Mouse (Mus musculus) bone marrow, adult 2 months (tissue): Measurements from ENCODE around the gene Zfp689. TPM values are rescaled to one million over a fixed set of nuclear protein-coding genes. Genes with fewer than 3 reads are reported as not detected.
A peak's percentile ranks its signal among the peaks of the same experiment; 100 is the strongest.

Source experiments
- H3K27ac ChIP-seq: fragments of 200-500 bp; 2 replicates; pipeline ENCODE4 v1.5.1; 2012; ENCODE audit warnings: low read depth, mild to moderate bottlenecking, control low read depth, inconsistent platforms, low read length; ENCODE audit not compliant: control insufficient read depth, poor library complexity, insufficient read depth
- H3K4me1 ChIP-seq: fragments of 200-500 bp; 2 replicates; pipeline ENCODE4 v1.6.1; 2011; ENCODE audit warnings: low read length; ENCODE audit not compliant: control insufficient read depth, insufficient read depth
- H3K4me3 ChIP-seq: fragments of 200-500 bp; replicated peaks from 2 replicates; pipeline ENCODE3; 2011; ENCODE audit warnings: mild to moderate bottlenecking, low read depth, low read length, control low read depth; ENCODE audit not compliant: control insufficient read depth
- CTCF ChIP-seq: fragments of 200-500 bp; IDR thresholded peaks from 2 replicates; pipeline ENCODE4 v1.5.1; 2011; ENCODE audit warnings: low read length, control low read depth; ENCODE audit not compliant: control insufficient read depth, insufficient read depth
- POLR2A ChIP-seq: fragments of 200-500 bp; IDR thresholded peaks from 2 replicates; pipeline ENCODE4 v1.6.1; 2011; ENCODE audit warnings: low read depth, mild to moderate bottlenecking, control low read depth, low read length, borderline replicate concordance; ENCODE audit not compliant: control insufficient read depth
- WGBS: fragments of 180-500 bp; shearing (Covaris S2); methylation state at CpG from one replicate; pipeline ENCODE4 v1.1.7; 2018; 5-methylcytosine and 5-hydroxymethylcytosine counted together
- polyA plus RNA-seq: library from polyadenylated mRNA; stranded (reverse); fragments of >200 nt; gene quantifications from 2 replicates; pipeline ENCODE4 v1.2.4, GENCODE M21; 2011; ENCODE audit warnings: low replicate concordance; ENCODE audit not compliant: missing spikeins, insufficient read depth, insufficient read length

Gene Zfp689
- polyA plus RNA-seq, 1 experiment: 3.1 TPM

DNA sequence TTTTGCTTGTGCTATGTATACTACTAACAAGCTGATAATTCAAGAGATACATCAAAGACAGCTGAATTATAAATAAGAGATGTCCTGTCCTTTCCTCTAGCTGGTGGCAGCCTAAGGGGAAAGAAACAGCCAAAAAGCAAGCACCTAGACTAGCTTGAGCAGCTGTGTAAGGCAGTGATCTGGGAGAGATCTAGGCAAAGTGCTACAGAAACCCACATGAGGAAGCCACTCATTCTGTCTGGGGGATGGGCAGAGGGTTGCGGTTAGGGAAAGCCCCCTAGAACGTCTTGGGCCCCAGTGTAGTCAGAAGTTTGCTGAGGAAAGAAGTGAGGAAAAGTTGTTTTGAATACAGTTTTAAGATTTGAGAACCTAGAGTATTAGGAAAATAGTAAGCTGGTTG lies 31.4 kb upstream of the Zfp689 start:
- Histone ChIP-seq H3K4me1 (no peaks in the 10 kb centered on the region; the same call in 1 of the 2 replicates), H3K4me3 (peak overlapping the region; percentile 66), H3K27ac (no peak overlapping the region; the same call in 1 of the 2 replicates)
- 2% methylated on average over 2 of the region's 2 CpGs for WGBS
- TF ChIP-seq POLR2A: no peak
- TF ChIP-seq CTCF: no peak

- TF ChIP-seq CTCF (no peak), POLR2A (no peak; the same call in 1 of the 2 replicates)
- no peaks in the 10 kb centered on the region; the same call in 1 of the 2 replicates for H3K4me1 ChIP-seq
- H3K27ac ChIP-seq: peak overlapping the region; percentile 91
- WGBS: 1% methylated on average over 47 of the region's 48 CpGs
- peak overlapping the region; percentile 66 for H3K4me3 ChIP-seq
These were observed 30.6 kb upstream of the Zfp689 start for GRCm38 (mm10) chr7:127479318-127480225.

DNA sequence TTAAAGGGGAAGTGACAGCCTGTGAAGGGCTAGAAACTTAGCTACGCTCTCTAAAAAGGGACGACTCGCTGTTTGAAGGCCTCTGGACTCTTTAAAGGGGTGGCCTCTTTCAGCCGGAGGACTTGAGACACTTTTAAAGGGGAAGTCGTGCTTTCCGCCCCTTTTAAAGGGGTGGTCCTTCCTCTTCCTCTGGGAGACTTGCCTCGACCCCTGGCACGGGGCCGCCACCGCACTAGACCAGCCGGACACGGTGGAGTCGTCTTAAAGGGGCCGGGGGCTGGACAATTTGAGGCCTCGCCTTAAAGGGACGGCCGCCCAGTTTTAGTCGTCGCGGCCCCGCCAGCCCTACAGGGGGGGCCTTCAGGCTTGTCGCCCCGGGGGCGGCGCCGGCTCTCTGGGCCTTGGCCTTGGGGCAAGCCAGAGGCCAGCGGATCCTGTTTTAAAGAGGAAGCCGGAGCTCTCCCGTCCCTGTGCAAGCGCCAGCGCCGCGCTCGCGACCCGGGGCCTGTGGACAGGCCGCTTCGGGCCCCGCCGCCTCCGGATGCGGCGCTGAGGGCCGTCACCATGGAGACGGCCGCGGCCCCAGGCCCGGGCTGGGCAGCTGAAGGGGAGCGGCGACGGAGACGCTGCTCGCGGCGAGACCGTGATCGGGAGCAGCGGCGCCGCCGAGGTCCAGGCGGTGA lies 29.8 kb upstream of the Zfp689 start, which contains the start of gene Fbrs:
Fbrs (plus strand) TSS at position 565 of the 683 bp plus-strand sequence.
- Histone ChIP-seq H3K27ac (peak within 1 kb of the TSS; percentile 91), H3K4me3 (peak within 1 kb of the TSS; percentile 66), H3K4me1 (no peaks in the 10 kb centered on the region; the same call in 1 of the 2 replicates)
- under 1% methylated on average over 62 of the region's 62 CpGs for WGBS
- TF ChIP-seq POLR2A (peak; percentile 45; the same call in 1 of the 2 replicates), CTCF (no peak)

DNA sequence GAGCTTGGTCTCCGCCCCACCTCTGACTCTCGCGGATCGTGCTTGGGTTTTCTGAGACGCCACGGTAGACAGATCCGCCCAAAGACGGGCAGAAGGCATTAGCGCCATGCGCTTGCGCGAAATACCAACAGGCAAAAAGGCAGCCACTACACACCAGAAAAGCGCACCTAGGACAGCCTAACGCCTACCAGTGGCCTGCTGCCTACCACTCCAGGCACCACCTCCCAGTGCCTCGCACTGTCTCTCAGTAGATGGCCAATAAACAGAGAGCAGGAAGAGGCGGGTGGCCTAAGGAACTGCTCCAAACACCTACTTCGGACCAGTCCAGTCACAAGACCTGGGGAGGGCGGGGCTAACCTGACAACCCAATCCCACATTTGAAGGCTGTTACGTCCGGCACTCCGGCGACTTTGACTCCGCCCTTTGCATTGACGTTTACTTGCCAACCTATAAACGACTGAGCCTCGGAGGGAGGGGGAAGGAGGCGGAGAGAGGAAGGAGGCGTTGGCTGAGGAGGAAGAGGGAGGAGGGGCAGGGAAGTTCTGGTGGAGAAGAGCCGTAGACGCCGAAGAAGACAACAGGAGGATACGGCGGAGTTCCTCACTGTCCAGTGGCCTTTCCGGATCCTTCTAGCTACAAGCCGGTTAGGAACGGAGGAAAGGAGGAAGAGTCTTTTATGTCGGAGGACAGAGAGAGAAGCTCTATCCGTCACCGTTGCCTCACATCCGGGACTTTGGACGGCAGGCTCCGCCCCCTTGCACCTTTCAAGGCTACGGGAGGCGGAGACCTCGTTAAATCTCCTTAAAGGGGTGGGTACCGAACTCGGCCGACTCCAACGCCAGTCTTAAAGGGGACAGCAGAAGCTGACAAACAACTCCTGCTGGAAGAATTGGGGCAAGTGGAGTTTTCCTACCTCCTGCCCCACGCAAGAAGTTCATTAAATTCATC lies 29.0 kb upstream of the Zfp689 start:
- H3K4me3 ChIP-seq: peak overlapping the region; percentile 66
- TF ChIP-seq CTCF (0 out of 2 replicates have a peak, but pooled peaks have one; percentile 1), POLR2A (peak; percentile 87)
- peak overlapping the region; percentile 91 for H3K27ac ChIP-seq
- H3K4me1 ChIP-seq: no peaks in the 10 kb centered on the region; the same call in 1 of the 2 replicates
- under 1% methylated on average over 50 of the region's 50 CpGs for WGBS

GRCm38 (mm10) chr7:127476855-127477254 lies 27.9 kb upstream of the Zfp689 start:
- Histone ChIP-seq H3K4me3 (no peak overlapping the region), H3K27ac (no peak overlapping the region), H3K4me1 (no peaks in the 10 kb centered on the region; the same call in 1 of the 2 replicates)
- WGBS: 74% methylated on average over 4 of the region's 4 CpGs
- TF ChIP-seq POLR2A (no peak), CTCF (no peak)

DNA sequence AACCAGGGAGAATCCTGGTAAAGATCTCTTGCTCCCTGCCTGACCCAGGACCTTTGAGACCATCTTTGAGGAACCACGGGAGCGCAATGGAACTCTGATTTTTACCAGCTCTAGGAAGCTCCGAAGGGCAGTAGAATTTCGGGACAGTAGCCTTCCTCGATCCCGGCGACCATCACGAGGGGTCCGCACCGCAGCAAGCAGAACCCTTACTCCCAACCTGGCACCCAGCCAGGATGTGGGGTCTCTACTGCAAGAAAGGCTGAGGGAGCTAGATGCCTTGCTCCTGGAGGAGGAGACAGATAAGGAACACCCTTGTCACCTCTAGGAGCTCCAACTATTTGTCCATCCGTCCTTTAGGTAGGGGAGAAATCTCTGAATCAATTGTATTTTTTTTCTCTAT lies 27.4 kb upstream of the Zfp689 start:
- TF ChIP-seq CTCF (no peak), POLR2A (no peak)
- H3K4me1 ChIP-seq: no peaks in the 10 kb centered on the region; the same call in 1 of the 2 replicates
- no peak overlapping the region for H3K4me3 ChIP-seq
- H3K27ac ChIP-seq: no peak overlapping the region
- 95% methylated on average over 11 of the region's 11 CpGs for WGBS

DNA sequence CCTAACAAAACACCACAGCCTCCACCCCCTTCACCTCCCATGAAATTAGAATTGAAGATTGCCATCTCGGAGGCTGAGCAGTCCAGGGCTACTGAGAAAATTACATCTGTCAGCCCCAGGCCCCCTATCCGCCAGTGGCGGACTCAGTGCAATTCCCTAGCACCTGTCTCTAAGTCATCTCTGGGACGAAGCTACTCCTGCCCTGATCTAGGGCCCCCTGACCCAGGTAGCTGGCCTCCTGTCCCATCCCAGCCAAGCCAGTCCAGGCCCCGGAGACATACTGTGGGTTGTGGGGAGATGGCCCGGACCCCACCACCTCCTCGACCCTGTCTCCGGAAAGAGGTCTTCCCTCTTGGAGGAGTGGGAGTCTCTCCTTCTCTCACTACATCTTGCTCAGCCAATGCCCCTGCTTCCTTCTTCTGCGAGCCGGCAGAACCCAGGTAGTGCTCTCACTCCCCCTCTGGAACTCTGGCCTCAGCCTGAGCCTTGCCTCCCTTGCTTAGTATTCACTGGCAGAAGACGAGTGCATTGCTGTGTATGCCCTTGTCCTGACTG lies 26.3 kb upstream of the Zfp689 start:
- no peak overlapping the region for H3K4me3 ChIP-seq
- H3K27ac ChIP-seq: no peak overlapping the region
- TF ChIP-seq CTCF (no peak), POLR2A (no peak)
- no peaks in the 10 kb centered on the region; the same call in 1 of the 2 replicates for H3K4me1 ChIP-seq
- 93% methylated on average over 11 of the region's 11 CpGs for WGBS
